Mouse (Mus musculus) layer of hippocampus, adult 8-10 months (tissue): ENCODE data around the gene Nlk. TPM values are rescaled to one million over a fixed set of nuclear protein-coding genes. Genes with fewer than 3 reads are reported as not detected.
"Not testable (repeated sequence)": the region's sequence is repeated elsewhere in the genome, so short reads cannot be mapped to it uniquely, and the experiment has no call there.

ENCODE experiments used
- DNase-seq, 2 experiments: peaks; one replicate each; pipeline ENCODE4 v3.0.0; 2022; ENCODE audit warnings: low spot score in 2 of 2
- total RNA-seq, 4 experiments: library from RNA; stranded (reverse); gene quantifications; 2 replicates each; pipeline ENCODE4 v1.2.4; 2022

Gene Nlk
- total RNA-seq, 4 experiments from 2014 or later: 37.1 to 48.0 (median 44.3) TPM

- no peak for DNase-seq
These were observed 147.6 kb downstream of the Nlk start for GRCm38 (mm10) chr11:78549491-78549987.

- no peak for DNase-seq
These were observed 149.3 kb downstream of the Nlk start for GRCm38 (mm10) chr11:78547718-78548460.

- DNase-seq: no peak
These were observed 152.0 kb downstream of the Nlk start for GRCm38 (mm10) chr11:78545181-78545580.

GRCm38 (mm10) chr11:78544449-78545111 lies 152.6 kb downstream of the Nlk start:
- no peak for DNase-seq

- DNase-seq: no peak
These were observed 156.8 kb downstream of the Nlk start for GRCm38 (mm10) chr11:78540358-78540757.

GRCm38 (mm10) chr11:78536690-78537084 lies 160.5 kb downstream of the Nlk start:
- DNase-seq: no peak

GRCm38 (mm10) chr11:78536080-78536689 lies 161.0 kb downstream of the Nlk start, which contains the start of the genes Tnfaip1 and Ift20:
Gene Tnfaip1, minus strand, starts transcription at chr11:78536332.
Gene Ift20, plus strand, starts transcription at chr11:78536361.
- peak; percentile 97 to 98 for DNase-seq

- DNase-seq: no peak
These were observed 161.6 kb downstream of the Nlk start for GRCm38 (mm10) chr11:78535376-78536079.

GRCm38 (mm10) chr11:78534516-78534915 lies 162.7 kb downstream of the Nlk start:
- DNase-seq: no peak

GRCm38 (mm10) chr11:78531515-78531914 lies 165.7 kb downstream of the Nlk start:
- DNase-seq: not testable (repeated sequence)

- DNase-seq: no peak
These were observed 166.1 kb downstream of the Nlk start for GRCm38 (mm10) chr11:78531046-78531445.

GRCm38 (mm10) chr11:78530001-78530400 lies 167.2 kb downstream of the Nlk start:
- DNase-seq: no peak

GRCm38 (mm10) chr11:78528714-78529113 lies 168.5 kb downstream of the Nlk start:
- no peak for DNase-seq

GRCm38 (mm10) chr11:78524838-78525237 lies 172.3 kb downstream of the Nlk start:
- DNase-seq: no peak

- no peak for DNase-seq
These were observed 173.8 kb downstream of the Nlk start for GRCm38 (mm10) chr11:78523241-78523955.

GRCm38 (mm10) chr11:78522481-78522997 lies 174.6 kb downstream of the Nlk start:
- DNase-seq: no peak

- DNase-seq: no peak
These were observed 175.3 kb downstream of the Nlk start for GRCm38 (mm10) chr11:78521880-78522279.

- DNase-seq: no peak
These were observed 178.2 kb downstream of the Nlk start for GRCm38 (mm10) chr11:78518931-78519330.
